Mouse (Mus musculus) hindbrain, embryonic 12.5 days (tissue): ENCODE measurements around the gene Cbx6. TPM values are rescaled to one million over a fixed set of nuclear protein-coding genes. Genes with fewer than 3 reads are reported as not detected.
A peak's percentile ranks its signal among the peaks of the same experiment; 100 is the strongest.

Experiments
- ATAC-seq: fragments of 200-750 bp; cut with Nextera tagmentation; 2 replicates; pipeline ENCODE4 v1.8.0; 2017; ENCODE audit warnings: moderate TSS enrichment; ENCODE audit not compliant: low FRiP score
- H3K27ac ChIP-seq: fragments of 300-500 bp; sonication (generic); 2 replicates; pipeline ENCODE4 v1.5.1; 2016; ENCODE audit warnings: mild to moderate bottlenecking
- H3K27me3 ChIP-seq: fragments of 300-500 bp; sonication (generic); 2 replicates; pipeline ENCODE4 v1.6.1; 2016; ENCODE audit warnings: mild to moderate bottlenecking
- H3K36me3 ChIP-seq: fragments of 300-500 bp; sonication (generic); 2 replicates; pipeline ENCODE4 v1.6.1; 2016; ENCODE audit warnings: mild to moderate bottlenecking
- H3K4me1 ChIP-seq: fragments of 300-500 bp; sonication (generic); 2 replicates; pipeline ENCODE4 v1.6.1; 2016
- H3K4me2 ChIP-seq: fragments of 300-500 bp; sonication (generic); replicated peaks from 2 replicates; pipeline ENCODE4 v1.6.1; 2016; ENCODE audit warnings: mild to moderate bottlenecking
- H3K4me3 ChIP-seq: fragments of 300-500 bp; sonication (generic); 2 replicates; pipeline ENCODE4 v1.5.1; 2016; ENCODE audit warnings: mild to moderate bottlenecking
- H3K9ac ChIP-seq: fragments of 300-500 bp; sonication (generic); 2 replicates; pipeline ENCODE4 v1.6.1; 2016; ENCODE audit warnings: mild to moderate bottlenecking, moderate library complexity
- H3K9me3 ChIP-seq: fragments of 300-500 bp; sonication (generic); replicated peaks from 2 replicates; pipeline ENCODE4 v1.6.1; 2016; ENCODE audit warnings: mild to moderate bottlenecking
- WGBS: fragments of 180-500 bp; shearing (Covaris S2); methylation state at CpG from one replicate; pipeline ENCODE4 v1.1.7; 2016; 5-methylcytosine and 5-hydroxymethylcytosine counted together
- polyA plus RNA-seq: library from polyadenylated mRNA; unstranded; fragments of >200 nt; fragmentation: Nextera tagmentation; extraction: Ambion mirVana; gene quantifications from 2 replicates; pipeline ENCODE4 v1.2.1, GENCODE M21; 2016

Cbx6 gene
- polyA plus RNA-seq, 1 experiment from 2014 or later, result 34.7 TPM

- no peak overlapping the region for H3K4me3 ChIP-seq
- no peak overlapping the region for H3K9ac ChIP-seq
- no peak overlapping the region for H3K4me2 ChIP-seq
- no peaks in the 10 kb centered on the region for H3K9me3 ChIP-seq
- WGBS, result 62% methylated on average over 5 of the region's 5 CpGs
- no peak overlapping the region for H3K27ac ChIP-seq
- H3K4me1 ChIP-seq, result peaks cover 13% of the 10 kb centered on the region
- H3K27me3 ChIP-seq, result peaks cover 48% of the 10 kb centered on the region
- no peak for ATAC-seq
- H3K36me3 ChIP-seq, result no peaks in the 10 kb centered on the region
Measured at GRCm38 (mm10) chr15:79808658-79809057, 25.8 kb downstream of the Cbx6 start.

- Histone ChIP-seq H3K27me3 (peaks cover 54% of the 10 kb centered on the region), H3K4me3 (no peak overlapping the region), H3K9ac (no peak overlapping the region), H3K36me3 (no peaks in the 10 kb centered on the region), H3K9me3 (no peaks in the 10 kb centered on the region), H3K4me2 (no peak overlapping the region), H3K4me1 (peaks cover 18% of the 10 kb centered on the region), H3K27ac (no peak overlapping the region)
- no peak for ATAC-seq
- WGBS, result 38% methylated on average over 5 of the region's 5 CpGs
Measured at GRCm38 (mm10) chr15:79808114-79808513, 26.4 kb downstream of the Cbx6 start.

- no peak for ATAC-seq
- Histone ChIP-seq H3K9me3 (no peaks in the 10 kb centered on the region), H3K4me3 (no peak overlapping the region), H3K4me2 (no peak overlapping the region), H3K36me3 (no peaks in the 10 kb centered on the region), H3K4me1 (peaks cover 21% of the 10 kb centered on the region), H3K27ac (no peak overlapping the region), H3K27me3 (peaks cover 64% of the 10 kb centered on the region), H3K9ac (no peak overlapping the region)
- 49% methylated on average over 1 of the region's 1 CpGs for WGBS
Measured at GRCm38 (mm10) chr15:79807050-79807449, 27.4 kb downstream of the Cbx6 start.

GRCm38 (mm10) chr15:79805246-79805645, 29.2 kb downstream of the Cbx6 start:
- Histone ChIP-seq H3K27me3 (peaks cover 73% of the 10 kb centered on the region), H3K4me3 (0 out of 2 replicates have a peak overlapping the region, but pooled peaks have one; percentile 60), H3K4me2 (peak overlapping the region; percentile 82), H3K36me3 (no peaks in the 10 kb centered on the region), H3K27ac (peak overlapping the region; percentile 64; the same call in 1 of the 2 replicates), H3K4me1 (peaks cover 24% of the 10 kb centered on the region), H3K9ac (peak overlapping the region; percentile 77; the same call in 1 of the 2 replicates), H3K9me3 (no peaks in the 10 kb centered on the region)
- ATAC-seq, result no peak
- 22% methylated on average over 8 of the region's 8 CpGs for WGBS

DNA sequence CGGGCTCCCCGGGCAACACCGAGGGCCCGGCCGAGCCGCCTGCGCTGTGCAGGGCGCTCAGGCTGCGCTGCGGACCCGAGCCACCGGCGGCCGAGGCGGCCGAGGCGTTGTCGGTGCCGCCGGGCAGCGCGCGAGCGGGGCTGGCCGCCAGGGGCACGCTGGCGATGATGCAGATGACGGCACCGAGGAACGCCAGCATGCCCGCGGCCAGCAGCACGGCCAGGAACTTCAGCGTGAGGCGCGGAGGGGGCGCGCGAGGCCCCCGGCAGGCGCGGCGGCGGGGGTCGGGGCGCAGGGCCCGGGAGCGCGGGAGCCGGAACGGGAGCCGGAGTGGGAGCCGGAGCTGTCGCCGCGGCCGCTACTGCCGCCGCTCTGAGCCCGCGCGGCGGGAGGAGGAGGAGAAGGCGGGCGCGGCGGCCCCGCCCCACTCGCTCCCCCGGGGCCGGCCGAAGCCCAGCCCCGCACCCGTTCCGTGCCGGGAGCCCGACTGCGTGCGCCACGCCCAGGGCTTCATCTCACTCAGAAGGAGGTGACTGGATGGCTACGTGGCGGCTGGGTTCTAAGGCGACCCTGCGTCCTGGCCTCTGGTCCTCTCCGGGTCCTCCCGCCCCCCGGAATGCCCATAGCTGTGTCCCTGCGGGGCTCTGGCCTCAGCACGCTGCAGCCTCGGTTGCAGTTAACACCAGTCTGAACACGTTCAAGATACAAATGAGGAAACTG, 30.0 kb downstream of the Cbx6 start, which contains the start of gene Nptxr:
Nptxr (minus strand) TSS at position 415 of the 720 bp plus-strand sequence.
- Histone ChIP-seq H3K27me3 (peaks cover 76% of the 10 kb centered on the region), H3K4me2 (peak within 1 kb of the TSS; percentile 82), H3K4me3 (peak within 1 kb of the TSS; percentile 60), H3K9ac (peak within 1 kb of the TSS; percentile 77), H3K27ac (peak within 1 kb of the TSS; percentile 64), H3K9me3 (no peaks in the 10 kb centered on the region), H3K4me1 (peaks cover 27% of the 10 kb centered on the region), H3K36me3 (no peaks in the 10 kb centered on the region)
- WGBS, result under 1% methylated on average over 64 of the region's 91 CpGs
- ATAC-seq, result peak; percentile 83

DNA sequence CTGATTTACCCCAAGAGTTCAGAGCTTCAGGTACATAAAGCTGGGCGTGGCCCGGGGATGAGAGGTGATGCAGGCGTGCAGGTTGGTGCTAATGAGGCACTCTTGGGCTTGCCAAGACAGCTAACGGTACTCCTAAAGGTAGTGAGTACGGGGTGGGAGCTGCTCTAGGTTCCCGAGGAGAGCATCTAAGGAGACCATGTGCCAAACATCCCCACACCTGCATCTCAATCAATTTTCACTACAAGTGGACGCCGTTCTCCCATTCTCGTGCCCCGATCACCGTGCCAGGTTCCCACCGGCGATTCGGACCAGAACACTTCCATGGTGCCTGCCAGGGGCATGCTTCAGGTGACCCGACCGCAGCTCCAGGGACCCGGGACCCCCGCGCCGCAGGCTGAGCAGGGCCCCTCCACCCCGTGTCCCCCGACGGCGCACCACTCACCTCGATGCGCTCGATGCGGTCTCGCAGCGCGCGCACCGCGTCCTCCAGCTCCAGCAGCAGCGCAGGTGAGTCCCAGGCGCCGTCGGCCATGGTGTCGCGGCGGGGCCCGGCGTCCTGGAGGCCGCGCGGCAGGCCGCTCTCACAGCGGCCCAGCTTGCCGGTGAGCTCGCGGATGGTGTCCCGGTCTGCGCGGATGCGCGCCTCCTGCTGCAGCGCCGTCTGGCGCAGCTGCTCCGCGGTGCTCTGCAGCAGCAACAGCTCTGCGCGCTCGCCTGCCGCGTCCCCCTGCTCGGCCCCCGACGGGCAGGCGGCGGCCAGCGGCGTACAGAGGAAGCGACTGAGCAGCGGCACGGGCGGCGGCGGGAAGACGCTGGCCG, 30.7 kb downstream of the Cbx6 start:
- Histone ChIP-seq H3K9ac (peak overlapping the region; percentile 77), H3K4me3 (peak overlapping the region; percentile 60), H3K36me3 (no peaks in the 10 kb centered on the region), H3K4me1 (peaks cover 27% of the 10 kb centered on the region), H3K27ac (peak overlapping the region; percentile 64), H3K27me3 (peaks cover 72% of the 10 kb centered on the region), H3K9me3 (no peaks in the 10 kb centered on the region), H3K4me2 (peak overlapping the region; percentile 82)
- WGBS, result 6% methylated on average over 66 of the region's 81 CpGs
- ATAC-seq, result peak; percentile 69

- H3K4me2 ChIP-seq, result no peak overlapping the region
- no peak for ATAC-seq
- H3K4me1 ChIP-seq, result peaks cover 27% of the 10 kb centered on the region
- no peak overlapping the region for H3K4me3 ChIP-seq
- no peak overlapping the region for H3K27ac ChIP-seq
- WGBS, result 65% methylated on average over 4 of the region's 4 CpGs
- peaks cover 65% of the 10 kb centered on the region for H3K27me3 ChIP-seq
- no peaks in the 10 kb centered on the region for H3K36me3 ChIP-seq
- H3K9me3 ChIP-seq, result no peaks in the 10 kb centered on the region
- H3K9ac ChIP-seq, result no peak overlapping the region
Measured at GRCm38 (mm10) chr15:79802304-79802703, 32.2 kb downstream of the Cbx6 start.

GRCm38 (mm10) chr15:79801646-79802045, 32.8 kb downstream of the Cbx6 start:
- Histone ChIP-seq H3K27me3 (peaks cover 58% of the 10 kb centered on the region), H3K4me3 (no peak overlapping the region), H3K4me1 (peaks cover 27% of the 10 kb centered on the region), H3K36me3 (no peaks in the 10 kb centered on the region), H3K4me2 (no peak overlapping the region), H3K9ac (no peak overlapping the region), H3K9me3 (no peaks in the 10 kb centered on the region), H3K27ac (no peak overlapping the region)
- 57% methylated on average over 2 of the region's 2 CpGs for WGBS
- no peak for ATAC-seq

GRCm38 (mm10) chr15:79800701-79801100, 33.8 kb downstream of the Cbx6 start:
- ATAC-seq, result no peak
- Histone ChIP-seq H3K4me2 (no peak overlapping the region), H3K4me3 (no peak overlapping the region), H3K9me3 (no peaks in the 10 kb centered on the region), H3K9ac (no peak overlapping the region), H3K4me1 (peaks cover 27% of the 10 kb centered on the region), H3K27me3 (peaks cover 48% of the 10 kb centered on the region), H3K27ac (no peak overlapping the region), H3K36me3 (no peaks in the 10 kb centered on the region)
- whole genome bisulfite sequencing, result 50% methylated on average over 11 of the region's 11 CpGs

- H3K4me1 ChIP-seq, result peaks cover 14% of the 10 kb centered on the region
- no peak overlapping the region for H3K27ac ChIP-seq
- no peak overlapping the region for H3K9ac ChIP-seq
- no peak for ATAC-seq
- no peaks in the 10 kb centered on the region for H3K36me3 ChIP-seq
- H3K27me3 ChIP-seq, result peaks cover 27% of the 10 kb centered on the region
- no peaks in the 10 kb centered on the region for H3K9me3 ChIP-seq
- H3K4me3 ChIP-seq, result no peak overlapping the region
- WGBS, result 85% methylated on average over 10 of the region's 10 CpGs
- H3K4me2 ChIP-seq, result no peak overlapping the region
Measured at GRCm38 (mm10) chr15:79798591-79798990, 35.9 kb downstream of the Cbx6 start.

GRCm38 (mm10) chr15:79797680-79798079, 36.8 kb downstream of the Cbx6 start:
- Histone ChIP-seq H3K27me3 (peaks cover 19% of the 10 kb centered on the region), H3K27ac (no peak overlapping the region), H3K9me3 (no peaks in the 10 kb centered on the region), H3K4me2 (no peak overlapping the region), H3K4me1 (peaks cover 7% of the 10 kb centered on the region), H3K9ac (no peak overlapping the region), H3K36me3 (no peaks in the 10 kb centered on the region), H3K4me3 (no peak overlapping the region)
- WGBS, result 87% methylated on average over 8 of the region's 8 CpGs
- ATAC-seq, result no peak

GRCm38 (mm10) chr15:79797096-79797495, 37.4 kb downstream of the Cbx6 start:
- no peaks in the 10 kb centered on the region for H3K36me3 ChIP-seq
- H3K4me3 ChIP-seq, result no peak overlapping the region
- no peak overlapping the region for H3K9ac ChIP-seq
- no peak overlapping the region for H3K4me2 ChIP-seq
- 84% methylated on average over 7 of the region's 7 CpGs for WGBS
- H3K27me3 ChIP-seq, result peaks cover 19% of the 10 kb centered on the region
- H3K4me1 ChIP-seq, result peaks cover 10% of the 10 kb centered on the region
- H3K27ac ChIP-seq, result no peak overlapping the region
- no peaks in the 10 kb centered on the region for H3K9me3 ChIP-seq
- no peak for ATAC-seq
